Mouse (Mus musculus) lung, postnatal 0 days (tissue): Measurements from ENCODE around the gene Depdc1b.

Source experiments
- CTCF ChIP-seq: IDR thresholded peaks from 2 replicates; pipeline ENCODE4 v1.5.1; 2016; ENCODE audit warnings: antibody characterized with exemption, mild to moderate bottlenecking
- EP300 ChIP-seq: IDR thresholded peaks from 2 replicates; pipeline ENCODE4 v1.6.1; 2016; ENCODE audit warnings: antibody characterized with exemption, mild to moderate bottlenecking, control low read depth

DNA sequence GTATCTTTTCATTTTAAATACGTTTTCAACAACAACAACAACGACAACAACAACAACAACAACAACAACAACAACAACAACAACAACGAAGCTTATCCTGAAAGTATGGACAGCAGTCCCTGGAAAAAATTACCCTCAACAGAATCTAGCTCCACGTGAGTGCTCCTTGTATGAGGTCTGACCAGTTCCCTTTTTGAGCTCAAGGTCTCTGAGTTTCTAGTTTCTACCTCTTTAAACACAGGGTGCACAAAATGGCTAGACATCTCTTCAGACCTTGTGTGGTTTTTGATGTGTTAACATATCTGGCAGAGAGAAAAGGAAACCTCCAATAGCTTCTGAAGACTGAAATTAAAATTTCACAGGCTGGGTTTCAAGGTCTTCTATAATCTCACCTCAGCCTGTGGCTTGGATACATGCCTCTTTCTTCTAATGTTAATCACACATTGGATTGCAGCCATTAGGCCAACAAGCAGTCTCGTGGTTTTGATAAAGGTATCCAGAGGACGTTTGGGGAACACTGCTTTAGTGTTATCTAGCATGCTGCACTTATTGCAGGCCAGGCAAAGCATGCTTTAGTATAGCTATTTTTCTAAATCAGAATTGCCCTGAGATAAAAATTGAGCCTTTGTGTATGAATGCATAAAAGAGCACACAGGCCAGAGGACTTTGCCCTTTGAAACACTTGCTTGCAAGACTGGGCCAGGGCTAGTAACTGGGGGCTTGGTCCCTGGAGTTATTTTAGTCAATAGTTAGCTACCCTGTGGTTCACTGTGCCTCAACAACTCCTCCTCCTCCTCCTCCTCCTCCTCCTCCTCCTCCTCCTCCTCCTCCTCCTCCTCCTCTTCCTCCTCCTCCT lies 137.2 kb downstream of the Depdc1b start:
- no peak for TF ChIP-seq CTCF
- no peak for TF ChIP-seq EP300
